8 mouse cellular contexts compared by ENCODE assay signal in genomic region chr2:146414484-146415291, GRCm38 (mm10).
DNase-seq lines count a peak whose midpoint lies in the region; ATAC-seq and TF ChIP-seq lines count a peak whose summit lies in the region.

No protein-coding gene starts in this region.

- H3K4me2 ChIP-seq in heart, embryonic 11.5 days, result no peak overlapping the region
- no peak overlapping the region for H3K4me2 ChIP-seq in kidney, embryonic 14.5 days (replicated peaks; ENCODE audit: low read depth, low read length)
- no peak overlapping the region for H3K4me2 ChIP-seq in limb, embryonic 13.5 days (replicated peaks)
- peak overlapping the region; percentile 34 for H3K4me2 ChIP-seq in neural tube, embryonic 12.5 days (replicated peaks)
- no peak overlapping the region for H3K4me2 ChIP-seq in stomach, postnatal 0 days (replicated peaks; ENCODE audit: low read depth)

- TF ChIP-seq POLR2A in cortical plate, adult 2 months (IDR thresholded peaks at IDR 0.05; ENCODE audit: extremely low read depth, insufficient read depth, low read length), result no peak

- no peaks in the 10 kb centered on the region for H3K27me3 ChIP-seq in heart, embryonic 11.5 days (ENCODE audit: control insufficient read depth, insufficient read depth, low read length)
- no peaks in the 10 kb centered on the region for H3K27me3 ChIP-seq in kidney, embryonic 14.5 days (ENCODE audit: control insufficient read depth, insufficient read depth, low read length)
- no peaks in the 10 kb centered on the region for H3K27me3 ChIP-seq in limb, embryonic 13.5 days
- H3K27me3 ChIP-seq in neural tube, embryonic 12.5 days (replicated peaks), result no peaks in the 10 kb centered on the region
- no peaks in the 10 kb centered on the region for H3K27me3 ChIP-seq in stomach, postnatal 0 days (ENCODE audit: control insufficient read depth, insufficient read depth, low read length)

- H3K36me3 ChIP-seq in heart, embryonic 11.5 days (ENCODE audit: control insufficient read depth, insufficient read depth, low read length), result 0 out of 2 replicates have a peak, but pooled peaks cover 3% of the 10 kb centered on the region
- no peaks in the 10 kb centered on the region for H3K36me3 ChIP-seq in kidney, embryonic 14.5 days (ENCODE audit: control insufficient read depth, insufficient read depth, low read length)
- H3K36me3 ChIP-seq in limb, embryonic 13.5 days, result 0 out of 2 replicates have a peak, but pooled peaks cover 5% of the 10 kb centered on the region
- no peaks in the 10 kb centered on the region for H3K36me3 ChIP-seq in neural tube, embryonic 12.5 days
- no peaks in the 10 kb centered on the region for H3K36me3 ChIP-seq in stomach, postnatal 0 days (ENCODE audit: control insufficient read depth, insufficient read depth, low read length)

- no peaks in the 10 kb centered on the region for H3K9me3 ChIP-seq in heart, embryonic 11.5 days (replicated peaks; ENCODE audit: control insufficient read depth, low read length)
- H3K9me3 ChIP-seq in kidney, embryonic 14.5 days (ENCODE audit: control insufficient read depth, low read length), result no peaks in the 10 kb centered on the region
- H3K9me3 ChIP-seq in limb, embryonic 13.5 days, result no peaks in the 10 kb centered on the region
- no peaks in the 10 kb centered on the region for H3K9me3 ChIP-seq in neural tube, embryonic 12.5 days
- no peaks in the 10 kb centered on the region for H3K9me3 ChIP-seq in stomach, postnatal 0 days (ENCODE audit: control insufficient read depth, low read length)

- H3K9ac ChIP-seq in heart, embryonic 11.5 days (ENCODE audit: low read depth, low read length), result no peak overlapping the region
- no peak overlapping the region for H3K9ac ChIP-seq in kidney, embryonic 14.5 days (ENCODE audit: low read depth, low read length)
- no peak overlapping the region for H3K9ac ChIP-seq in limb, embryonic 13.5 days
- H3K9ac ChIP-seq in neural tube, embryonic 12.5 days, result no peak overlapping the region
- H3K9ac ChIP-seq in stomach, postnatal 0 days (ENCODE audit: low read length), result no peak overlapping the region

- H3K27ac ChIP-seq in heart, embryonic 11.5 days (ENCODE audit: low read depth, low read length), result no peak overlapping the region
- H3K27ac ChIP-seq in cortical plate, adult 2 months (ENCODE audit: insufficient read depth, low read length), result no peak overlapping the region
- H3K27ac ChIP-seq in kidney, embryonic 14.5 days (ENCODE audit: low read depth, low read length), result no peak overlapping the region
- no peak overlapping the region for H3K27ac ChIP-seq in limb, embryonic 13.5 days
- no peak overlapping the region for H3K27ac ChIP-seq in neural tube, embryonic 12.5 days
- H3K27ac ChIP-seq in stomach, postnatal 0 days (replicated peaks), result no peak overlapping the region

- DNase-seq in heart, adult 18-20 months, result peak; percentile 51 to 89
- DNase-seq in gastrocnemius, postnatal 25 days, result peak; percentile 21
- DNase-seq in stomach, postnatal 0 days (ENCODE audit: low spot score), result peak; percentile 82

- no peak overlapping the region for H3K4me3 ChIP-seq in heart, embryonic 11.5 days (ENCODE audit: low read depth, low read length)
- no peak overlapping the region for H3K4me3 ChIP-seq in cortical plate, adult 2 months (ENCODE audit: insufficient read depth, low read length)
- H3K4me3 ChIP-seq in kidney, embryonic 14.5 days (ENCODE audit: low read length), result no peak overlapping the region
- H3K4me3 ChIP-seq in limb, embryonic 13.5 days, result no peak overlapping the region
- no peak overlapping the region for H3K4me3 ChIP-seq in neural tube, embryonic 12.5 days
- no peak overlapping the region for H3K4me3 ChIP-seq in stomach, postnatal 0 days (ENCODE audit: low read depth, low read length)

- peaks cover 10% of the 10 kb centered on the region for H3K4me1 ChIP-seq in heart, embryonic 11.5 days (ENCODE audit: control insufficient read depth, insufficient read depth, low read length)
- no peaks in the 10 kb centered on the region for H3K4me1 ChIP-seq in cortical plate, adult 2 months (ENCODE audit: control insufficient read depth, insufficient read depth, low read length)
- H3K4me1 ChIP-seq in kidney, embryonic 14.5 days (ENCODE audit: control insufficient read depth, insufficient read depth, low read length), result no peaks in the 10 kb centered on the region
- no peaks in the 10 kb centered on the region for H3K4me1 ChIP-seq in limb, embryonic 13.5 days
- no peaks in the 10 kb centered on the region for H3K4me1 ChIP-seq in neural tube, embryonic 12.5 days
- H3K4me1 ChIP-seq in stomach, postnatal 0 days (replicated peaks; ENCODE audit: control insufficient read depth, insufficient read depth), result no peaks in the 10 kb centered on the region

- TF ChIP-seq EP300 in stomach, postnatal 0 days (optimal IDR thresholded peaks at IDR 0.05), result no peak

- ATAC-seq in heart, embryonic 11.5 days (replicated peaks; ENCODE audit: insufficient number of reproducible peaks, low FRiP score, low TSS enrichment), result no peak; the same call in 1 of the 2 replicates
- peak; percentile 83 for ATAC-seq in kidney, embryonic 14.5 days (ENCODE audit: low FRiP score, low TSS enrichment)
- peak; percentile 90 for ATAC-seq in limb, embryonic 13.5 days (ENCODE audit: low FRiP score, low read depth)
- peak; percentile 93 for ATAC-seq in neural tube, embryonic 12.5 days (ENCODE audit: low FRiP score, low read depth)
- peak; percentile 68; the same call in 1 of the 2 replicates for ATAC-seq in stomach, postnatal 0 days (ENCODE audit: low FRiP score, low TSS enrichment)

- peak; percentile 78 for TF ChIP-seq CTCF in cortical plate, adult 2 months (IDR thresholded peaks at IDR 0.05; ENCODE audit: extremely low read depth, insufficient read depth, low read length)
- TF ChIP-seq CTCF in stomach, postnatal 0 days (IDR thresholded peaks at IDR 0.05; ENCODE audit: low read depth), result peak; percentile 91

- WGBS in heart, embryonic 11.5 days (ENCODE audit: insufficient replicate concordance), result 40% methylated on average over 8 of the region's 8 CpGs
- 33% methylated on average over 8 of the region's 8 CpGs for WGBS in kidney, embryonic 14.5 days
- 36% methylated on average over 8 of the region's 8 CpGs for WGBS in limb, embryonic 13.5 days
- WGBS in neural tube, embryonic 12.5 days, result 40% methylated on average over 8 of the region's 8 CpGs
- WGBS in stomach, postnatal 0 days, result 36% methylated on average over 8 of the region's 8 CpGs

Comparison
In these comparisons a context has a peak if more than half of its experiments do, and no peak if none do; other contexts are left out.
1. DNase-seq: peak in every context shown above with its lines; median percentile 82 in stomach, postnatal 0 days; 70 in heart, adult 18-20 months; 21 in gastrocnemius, postnatal 25 days.